Mouse (Mus musculus) limb, embryonic 12.5 days (tissue): ENCODE measurements around the gene Prdx2. TPM values are rescaled to one million over a fixed set of nuclear protein-coding genes. Genes with fewer than 3 reads are reported as not detected.

Source experiments
- ATAC-seq: fragments of 200-750 bp; cut with Nextera tagmentation; 2 replicates; pipeline ENCODE4 v1.8.0; 2017; ENCODE audit warnings: low read depth, moderate TSS enrichment; ENCODE audit not compliant: insufficient number of reproducible peaks, insufficient read depth, low FRiP score, low TSS enrichment
- H3K27ac ChIP-seq: fragments of 300-500 bp; sonication (generic); 2 replicates; pipeline ENCODE4 v1.5.1; 2016; ENCODE audit warnings: mild to moderate bottlenecking, moderate library complexity
- H3K27me3 ChIP-seq: fragments of 300-500 bp; sonication (generic); 2 replicates; pipeline ENCODE4 v1.6.1; 2016; ENCODE audit warnings: mild to moderate bottlenecking, moderate library complexity
- H3K36me3 ChIP-seq: fragments of 300-500 bp; sonication (generic); 2 replicates; pipeline ENCODE4 v1.6.1; 2016; ENCODE audit warnings: mild to moderate bottlenecking, moderate library complexity
- H3K4me1 ChIP-seq: fragments of 300-500 bp; sonication (generic); replicated peaks from 2 replicates; pipeline ENCODE4 v1.6.1; 2016
- H3K4me2 ChIP-seq: fragments of 300-500 bp; sonication (generic); 2 replicates; pipeline ENCODE4 v1.6.1; 2016; ENCODE audit warnings: mild to moderate bottlenecking, moderate library complexity
- H3K4me3 ChIP-seq: fragments of 300-500 bp; sonication (generic); replicated peaks from 2 replicates; pipeline ENCODE4 v1.5.1; 2016; ENCODE audit warnings: mild to moderate bottlenecking
- H3K9ac ChIP-seq: fragments of 300-500 bp; sonication (generic); replicated peaks from 2 replicates; pipeline ENCODE4 v1.6.1; 2016; ENCODE audit warnings: mild to moderate bottlenecking, moderate library complexity
- H3K9me3 ChIP-seq: fragments of 300-500 bp; sonication (generic); 2 replicates; pipeline ENCODE4 v1.6.1; 2016; ENCODE audit warnings: mild to moderate bottlenecking, moderate library complexity
- WGBS: fragments of 180-500 bp; shearing (Covaris S2); methylation state at CpG from one replicate; pipeline ENCODE4 v1.1.7; 2016; 5-methylcytosine and 5-hydroxymethylcytosine counted together
- microRNA-seq: library from miRNA; unstranded; fragments of <30 nt; microRNA quantifications from one replicate; pipeline ENCODE4, GENCODE M21; 2017
- polyA plus RNA-seq: library from polyadenylated mRNA; unstranded; fragments of >200 nt; fragmentation: Nextera tagmentation; extraction: Ambion mirVana; gene quantifications from 2 replicates; pipeline ENCODE4 v1.2.1, GENCODE M21; 2016

Gene Prdx2
- polyA plus RNA-seq, 1 experiment from 2014 or later = 1,120 TPM

GRCm38 (mm10) chr8:85016724-85017123 is 47.3 kb downstream of the Prdx2 start:
- Histone ChIP-seq H3K27ac (no peak overlapping the region), H3K27me3 (peaks cover 33% of the 10 kb centered on the region), H3K4me1 (peaks cover 5% of the 10 kb centered on the region; the same call in 1 of the 2 replicates), H3K4me2 (no peak overlapping the region), H3K9me3 (no peaks in the 10 kb centered on the region), H3K9ac (no peak overlapping the region), H3K36me3 (peaks cover 47% of the 10 kb centered on the region), H3K4me3 (no peak overlapping the region)
- ATAC-seq = no peak
- WGBS = 67% methylated on average over 10 of the region's 10 CpGs

- peaks cover 52% of the 10 kb centered on the region for H3K36me3 ChIP-seq
- ATAC-seq = no peak
Measured at GRCm38 (mm10) chr8:85017209-85017608, 47.8 kb downstream of the Prdx2 start.

DNA sequence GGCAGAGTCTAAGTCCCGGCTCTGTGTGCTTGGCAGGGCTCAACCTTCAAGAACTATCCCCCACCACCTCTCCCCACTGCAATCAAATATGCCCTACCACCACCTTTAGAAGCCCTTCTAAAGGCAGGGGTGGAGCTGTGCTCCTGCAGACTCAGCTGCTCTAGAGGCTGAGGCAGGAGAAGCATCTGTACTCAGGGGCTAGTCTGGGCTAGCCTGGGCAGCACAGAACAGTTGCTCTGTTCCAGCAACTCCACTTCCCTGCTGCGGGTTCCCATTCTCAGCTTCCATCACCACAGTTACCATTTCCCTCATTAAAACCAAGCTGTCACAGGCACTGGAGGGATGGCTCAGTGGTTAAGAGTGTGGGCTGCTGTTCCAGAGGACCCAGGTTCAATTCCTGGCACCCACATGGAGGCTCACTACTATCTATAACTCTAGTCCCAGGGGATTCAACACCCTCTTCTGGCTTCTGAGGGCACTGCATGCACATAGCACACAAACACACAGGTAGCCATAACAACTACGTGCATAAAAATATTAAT is 52.2 kb downstream of the Prdx2 start:
- peaks cover 20% of the 10 kb centered on the region for H3K4me1 ChIP-seq
- no peak for ATAC-seq
- H3K36me3 ChIP-seq = peaks cover 71% of the 10 kb centered on the region
- no peak overlapping the region for H3K9ac ChIP-seq
- H3K4me2 ChIP-seq = no peak overlapping the region
- no peak overlapping the region for H3K27ac ChIP-seq
- 92% methylated on average over 3 of the region's 3 CpGs for WGBS
- no peak overlapping the region for H3K4me3 ChIP-seq
- no peaks in the 10 kb centered on the region for H3K9me3 ChIP-seq
- H3K27me3 ChIP-seq = no peaks in the 10 kb centered on the region

More at GRCm38 (mm10) chr8:85017209-85017608, 47.8 kb downstream of the Prdx2 start:
- H3K27me3 ChIP-seq = peaks cover 28% of the 10 kb centered on the region
- 61% methylated on average over 5 of the region's 5 CpGs for WGBS
- H3K4me3 ChIP-seq = no peak overlapping the region
- H3K9me3 ChIP-seq = no peaks in the 10 kb centered on the region
- no peak overlapping the region for H3K27ac ChIP-seq
- no peak overlapping the region for H3K4me2 ChIP-seq
- no peak overlapping the region for H3K9ac ChIP-seq
- H3K4me1 ChIP-seq = peaks cover 5% of the 10 kb centered on the region; the same call in 1 of the 2 replicates

DNA sequence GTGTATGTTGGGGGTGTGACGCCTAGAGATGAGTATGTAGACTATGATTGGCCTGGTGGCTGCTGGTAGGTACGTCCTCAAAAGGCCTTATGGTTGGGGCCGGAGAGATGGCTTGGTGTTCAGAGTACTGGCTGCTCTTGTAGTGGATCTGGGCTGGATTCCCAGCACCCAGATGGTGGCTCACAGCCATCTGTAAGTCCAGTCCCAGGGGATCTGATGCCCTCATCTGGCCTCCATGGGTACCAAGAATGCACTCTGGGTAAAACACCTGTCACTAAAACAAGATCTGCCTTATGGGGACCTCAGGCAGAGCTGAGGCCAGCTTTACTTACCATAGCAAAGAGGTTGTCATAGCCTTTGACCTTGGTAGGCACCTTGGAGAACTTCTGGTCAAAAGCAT is 54.5 kb downstream of the Prdx2 start:
- H3K36me3 ChIP-seq = peaks cover 52% of the 10 kb centered on the region
- no peak for ATAC-seq

More for the DNA sequence above, 54.5 kb downstream of the Prdx2 start:
- Histone ChIP-seq H3K4me3 (peak overlapping the region; percentile 100; the same call in 1 of the 2 replicates), H3K4me2 (peak overlapping the region; percentile 97), H3K4me1 (peaks cover 33% of the 10 kb centered on the region), H3K9me3 (no peaks in the 10 kb centered on the region), H3K27me3 (no peaks in the 10 kb centered on the region), H3K9ac (no peak overlapping the region), H3K27ac (no peak overlapping the region)
- WGBS = 96% methylated on average over 3 of the region's 3 CpGs

Small RNA genes within 50 kb of the gene (microRNA-seq; reads per million reads assigned to microRNA genes)
- gene Gm24197 = not detected

Other genes starting within 250 kb of the Prdx2 start
- gene G430095P16Rik, start 246.6 kb upstream of the Prdx2 start, polyA plus RNA-seq = 9.7 and 11.8 TPM in 2 replicates
- 14.5 and 18.1 TPM in 2 replicates for gene Nfix, start 169.2 kb upstream of the Prdx2 start, polyA plus RNA-seq
- gene Dand5, start 146.8 kb upstream of the Prdx2 start, polyA plus RNA-seq = 4.1 and 5.1 TPM in 2 replicates
- 46.5 and 48.6 TPM in 2 replicates for gene Gadd45gip1, start 138.1 kb upstream of the Prdx2 start, polyA plus RNA-seq
- 104 and 109 TPM in 2 replicates for gene Rad23a, start 128.9 kb upstream of the Prdx2 start, polyA plus RNA-seq
- 764 and 842 TPM in 2 replicates for gene Calr, start 122.7 kb upstream of the Prdx2 start, polyA plus RNA-seq
- 109 and 114 TPM in 2 replicates for gene Farsa, start 112.6 kb upstream of the Prdx2 start, polyA plus RNA-seq
- gene Syce2, start 97.5 kb upstream of the Prdx2 start, polyA plus RNA-seq = 86.5 and 88.8 TPM in 2 replicates
- 42.8 and 44.9 TPM in 2 replicates for gene Gcdh, start 75.7 kb upstream of the Prdx2 start, polyA plus RNA-seq
- gene Klf1, start 67.7 kb upstream of the Prdx2 start, polyA plus RNA-seq = 4.3 and 5.1 TPM in 2 replicates
- gene Dnase2a, start 61.0 kb upstream of the Prdx2 start, polyA plus RNA-seq = 12.8 and 14.0 TPM in 2 replicates
- 0.33 and 0.60 TPM in 2 replicates for gene Mast1, start 32.2 kb upstream of the Prdx2 start, polyA plus RNA-seq
- gene Rtbdn, start 22.6 kb upstream of the Prdx2 start, polyA plus RNA-seq = 0.34 and 0.58 TPM in 2 replicates
- not detected in 2 replicates for gene Gm49661, start 154 bp upstream of the Prdx2 start, polyA plus RNA-seq
- gene Rnaseh2a, start 180 bp downstream of the Prdx2 start, polyA plus RNA-seq = 105 and 122 TPM in 2 replicates
- gene Junb, start 9.1 kb downstream of the Prdx2 start, polyA plus RNA-seq = 7.6 and 10.5 TPM in 2 replicates
- gene Hook2, start 21.0 kb downstream of the Prdx2 start, polyA plus RNA-seq = 19.3 and 19.7 TPM in 2 replicates
- gene Best2, start 44.9 kb downstream of the Prdx2 start, polyA plus RNA-seq = not detected in 2 replicates
- 134 TPM in 2 replicates for gene Asna1, start 55.7 kb downstream of the Prdx2 start, polyA plus RNA-seq
- gene Trir, start 57.2 kb downstream of the Prdx2 start, polyA plus RNA-seq = 177 and 182 TPM in 2 replicates
- gene Tnpo2, start 67.3 kb downstream of the Prdx2 start, polyA plus RNA-seq = 30.5 and 31.7 TPM in 2 replicates
- 27.4 and 29.9 TPM in 2 replicates for gene Fbxw9, start 90.5 kb downstream of the Prdx2 start, polyA plus RNA-seq
- 1.1 TPM in 1 of 2 replicates, not detected in the other for gene Gm5741, start 98.4 kb downstream of the Prdx2 start, polyA plus RNA-seq
- 71.5 and 72.3 TPM in 2 replicates for gene Dhps, start 102.2 kb downstream of the Prdx2 start, polyA plus RNA-seq
- 121 and 123 TPM in 2 replicates for gene Wdr83os, start 111.2 kb downstream of the Prdx2 start, polyA plus RNA-seq
- gene Wdr83, start 111.7 kb downstream of the Prdx2 start, polyA plus RNA-seq = 49.9 and 52.2 TPM in 2 replicates
- 24.2 and 28.4 TPM in 2 replicates for gene Man2b1, start 113.7 kb downstream of the Prdx2 start, polyA plus RNA-seq
- 2.9 and 3.0 TPM in 2 replicates for gene Zfp791, start 153.5 kb downstream of the Prdx2 start, polyA plus RNA-seq
- gene Cks1brt, start 182.3 kb downstream of the Prdx2 start, polyA plus RNA-seq = not detected in 2 replicates